Mouse (Mus musculus) left cerebral cortex, adult 11 months (tissue): ENCODE measurements at regions not wholly inside any gene's neighbourhood (a gene's known extent, or its start where the extent isn't known, plus 50 kb on each side); places are given as distances from the start of the nearest gene placed in this dataset.

Source experiments
- DNase-seq: peaks from one replicate; pipeline ENCODE4 v3.0.0; 2022; ENCODE audit warnings: low spot score

DNA sequence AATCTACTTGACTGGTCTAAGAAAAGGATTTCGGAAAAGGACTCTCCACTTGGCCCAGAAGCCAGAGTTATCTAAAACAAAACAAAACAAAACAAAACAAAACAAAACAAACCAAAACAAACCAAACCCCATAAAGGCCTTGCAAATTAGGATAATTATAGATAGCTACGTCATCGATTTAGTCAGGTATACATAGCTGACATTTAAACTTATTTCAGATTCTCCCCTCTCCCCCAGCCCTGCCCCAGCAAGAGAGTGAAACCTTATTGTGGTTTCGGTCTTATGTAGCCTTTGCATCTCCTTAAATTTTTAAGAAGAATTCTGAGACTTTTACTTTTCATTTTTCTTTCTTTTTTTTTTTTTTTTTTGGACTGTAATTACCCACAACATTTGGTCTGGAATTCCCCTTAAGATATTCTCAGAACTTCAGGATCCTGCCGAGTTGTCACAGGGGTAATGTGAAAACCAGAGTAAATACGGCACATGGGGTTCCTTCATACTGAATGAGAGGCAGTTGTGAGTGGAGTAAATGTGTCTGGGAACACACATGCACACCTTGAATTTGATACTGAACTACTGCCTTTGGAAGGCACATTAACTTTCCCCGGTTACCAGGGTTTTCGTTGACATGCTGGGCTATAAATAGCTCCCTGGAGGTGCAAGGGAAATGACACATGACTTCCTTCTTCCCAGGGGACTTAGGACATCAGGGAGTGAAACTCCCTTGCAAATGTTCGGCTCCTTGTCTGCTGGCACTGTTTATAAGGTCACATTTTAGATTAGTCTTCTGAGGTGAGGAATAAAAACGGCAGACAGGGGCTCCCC is 94.8 kb upstream of the Rap1b start:
- DNase-seq, result no peak

DNA sequence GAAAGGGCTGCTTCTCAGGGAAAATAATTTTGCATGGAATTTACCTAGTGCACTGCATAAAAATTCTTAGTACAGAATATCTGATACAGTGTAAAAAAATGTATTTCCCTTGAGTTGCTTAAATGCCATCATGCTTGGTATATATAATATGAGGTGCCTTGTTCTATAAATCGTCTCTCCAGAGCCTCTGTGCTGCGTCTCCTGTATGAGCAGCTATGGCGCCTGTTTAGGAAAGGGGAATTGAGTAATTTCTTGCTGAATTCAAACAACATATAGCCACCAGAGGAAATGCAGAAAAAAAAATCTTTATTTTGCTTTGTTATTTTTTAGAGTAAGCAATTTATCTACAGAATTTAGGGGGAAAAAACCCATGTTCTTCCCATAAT is 95.4 kb upstream of the Rap1b start:
- no peak for DNase-seq

DNA sequence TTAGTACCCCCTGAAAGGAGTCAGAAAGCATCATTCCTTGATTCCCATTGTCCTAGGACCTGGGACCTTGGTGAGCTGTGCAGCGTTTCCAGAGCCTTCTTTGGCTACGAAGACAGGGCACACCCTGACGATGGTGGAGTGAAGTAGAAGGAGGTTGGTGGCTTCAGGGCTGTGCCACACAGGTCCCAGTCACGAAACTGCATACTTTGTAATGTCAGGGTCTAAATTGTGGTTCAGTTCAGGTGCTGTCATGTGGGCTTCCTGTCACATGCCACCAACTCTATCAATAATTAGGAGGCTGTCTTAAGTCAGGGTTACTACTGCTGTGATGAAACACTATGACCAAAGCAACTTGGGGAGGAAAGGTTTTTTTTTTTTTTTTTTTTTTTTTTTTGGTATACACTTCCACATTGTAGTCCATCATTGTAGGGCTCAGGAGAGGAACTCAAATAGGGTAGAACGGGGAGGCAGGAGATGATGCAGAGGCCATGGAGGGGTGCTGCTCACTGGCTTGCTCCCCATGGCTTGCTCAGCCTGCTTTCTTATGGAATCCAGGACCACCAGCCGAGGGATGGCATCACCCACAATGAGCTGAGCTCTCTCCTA is 98.0 kb upstream of the Rap1b start:
- no peak for DNase-seq

DNA sequence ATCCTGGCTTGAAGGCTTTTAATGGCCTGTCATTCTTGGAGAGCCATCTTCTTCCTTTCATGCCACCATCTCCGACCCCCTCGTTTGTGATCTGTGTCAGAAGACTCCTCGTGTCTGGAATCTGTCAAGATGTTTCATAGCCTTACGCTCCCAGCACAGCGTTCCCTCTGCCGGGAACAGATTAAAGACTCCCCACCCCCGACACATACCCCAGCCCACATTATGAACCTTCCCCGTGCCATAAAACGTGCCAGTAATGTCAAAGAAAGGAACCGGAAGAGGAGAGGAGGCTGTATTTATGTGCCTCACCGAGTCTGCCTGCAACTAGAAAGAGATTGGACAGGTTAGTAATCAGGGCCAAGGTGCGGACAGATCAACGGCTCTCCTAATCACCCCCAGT is 101.4 kb upstream of the Rap1b start:
- no peak for DNase-seq

DNA sequence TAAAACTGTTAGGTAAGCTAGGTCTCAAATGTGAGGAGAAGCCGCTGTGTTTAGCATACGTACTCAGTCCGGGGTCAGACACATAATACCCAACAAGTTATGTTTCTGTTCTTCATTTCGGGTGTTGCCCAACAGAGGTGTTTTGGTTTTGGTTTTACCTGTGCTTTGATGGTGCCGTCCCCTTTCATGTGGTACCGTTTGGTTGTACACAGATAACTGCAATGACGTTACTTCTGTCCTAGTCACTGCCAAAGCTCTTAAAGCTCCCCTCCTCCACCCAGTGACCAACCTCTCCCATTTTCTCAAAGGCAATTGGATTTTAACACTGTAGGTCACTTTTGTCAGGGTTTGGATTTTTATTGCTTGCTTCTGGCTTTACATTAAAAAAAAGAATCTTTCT is 102.1 kb upstream of the Rap1b start:
- DNase-seq, result no peak

DNA sequence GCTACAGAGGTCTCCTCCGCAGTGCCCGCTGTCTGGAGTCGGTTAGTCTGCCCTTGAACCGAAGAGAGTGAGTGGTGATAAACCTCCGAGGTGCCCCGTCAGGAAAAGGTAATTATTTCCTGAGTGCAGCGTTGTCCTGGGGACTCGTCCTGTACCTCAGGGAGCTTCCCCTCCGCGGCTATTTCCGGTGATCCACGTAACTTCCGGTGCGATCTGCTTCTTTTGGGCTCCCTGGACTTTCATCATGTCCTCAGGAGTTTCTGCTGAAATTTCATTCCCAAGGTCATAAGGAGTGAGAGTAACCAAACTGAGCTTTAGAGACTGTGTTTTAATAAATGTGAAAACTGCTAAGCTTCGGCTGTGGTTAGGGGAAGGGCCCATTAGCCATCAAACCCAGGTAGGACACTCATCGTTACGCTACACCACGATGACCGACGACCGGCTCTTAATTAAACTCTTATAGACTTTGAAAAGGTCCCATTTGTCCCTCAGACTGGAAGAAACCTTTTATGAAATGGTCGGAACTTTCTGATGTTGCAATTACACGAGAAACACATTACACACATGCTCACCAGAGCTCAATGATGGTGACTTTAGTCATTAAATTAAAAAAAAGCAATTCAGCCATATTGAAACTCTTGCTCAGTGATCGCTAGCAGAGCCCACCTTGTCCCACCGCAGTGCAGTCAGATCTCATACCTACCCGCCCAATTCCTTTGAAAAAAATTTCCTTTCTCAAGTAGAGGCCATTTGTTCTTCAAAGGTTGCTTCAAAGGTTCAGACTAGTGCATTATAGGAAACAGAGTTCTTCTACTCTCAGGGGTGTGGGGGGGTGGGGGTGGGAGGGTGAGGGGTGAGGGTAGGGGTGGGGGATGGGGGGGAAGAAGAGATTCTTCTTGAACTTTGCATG is 106.5 kb upstream of the Rap1b start:
- DNase-seq, result no peak

DNA sequence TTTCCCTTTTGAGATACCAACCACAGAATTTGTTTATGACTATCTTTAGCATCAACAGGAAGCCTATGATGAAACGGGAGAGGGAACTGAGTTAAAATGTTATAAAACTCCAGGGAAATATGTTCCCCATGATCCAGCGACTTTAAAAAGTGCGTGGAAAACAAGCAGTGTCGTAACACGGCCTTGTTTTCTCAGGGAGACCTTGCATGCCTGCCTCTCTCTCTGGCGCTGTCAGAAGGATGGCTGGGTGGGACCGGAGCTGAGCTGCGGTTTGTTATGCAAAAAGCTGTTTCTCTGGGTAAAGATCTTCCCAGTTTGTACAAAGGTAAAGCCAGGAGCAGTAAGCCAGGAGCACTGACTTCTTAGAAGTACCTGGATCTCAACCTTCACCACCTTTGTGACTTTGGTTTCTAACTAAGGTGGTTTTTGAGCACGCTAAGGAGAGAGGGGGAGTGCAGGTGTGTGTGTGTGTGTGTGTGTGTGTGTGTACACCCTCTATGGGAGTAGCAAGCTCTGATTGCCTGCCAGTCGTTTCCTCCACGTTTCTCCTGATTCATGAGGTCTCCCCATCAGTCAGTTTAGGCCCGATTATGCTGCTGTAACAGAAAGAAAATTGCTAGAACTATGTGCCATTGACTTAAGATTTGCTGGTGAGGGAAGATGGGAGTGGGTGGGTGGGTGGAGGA is 107.3 kb upstream of the Rap1b start:
- no peak for DNase-seq

DNA sequence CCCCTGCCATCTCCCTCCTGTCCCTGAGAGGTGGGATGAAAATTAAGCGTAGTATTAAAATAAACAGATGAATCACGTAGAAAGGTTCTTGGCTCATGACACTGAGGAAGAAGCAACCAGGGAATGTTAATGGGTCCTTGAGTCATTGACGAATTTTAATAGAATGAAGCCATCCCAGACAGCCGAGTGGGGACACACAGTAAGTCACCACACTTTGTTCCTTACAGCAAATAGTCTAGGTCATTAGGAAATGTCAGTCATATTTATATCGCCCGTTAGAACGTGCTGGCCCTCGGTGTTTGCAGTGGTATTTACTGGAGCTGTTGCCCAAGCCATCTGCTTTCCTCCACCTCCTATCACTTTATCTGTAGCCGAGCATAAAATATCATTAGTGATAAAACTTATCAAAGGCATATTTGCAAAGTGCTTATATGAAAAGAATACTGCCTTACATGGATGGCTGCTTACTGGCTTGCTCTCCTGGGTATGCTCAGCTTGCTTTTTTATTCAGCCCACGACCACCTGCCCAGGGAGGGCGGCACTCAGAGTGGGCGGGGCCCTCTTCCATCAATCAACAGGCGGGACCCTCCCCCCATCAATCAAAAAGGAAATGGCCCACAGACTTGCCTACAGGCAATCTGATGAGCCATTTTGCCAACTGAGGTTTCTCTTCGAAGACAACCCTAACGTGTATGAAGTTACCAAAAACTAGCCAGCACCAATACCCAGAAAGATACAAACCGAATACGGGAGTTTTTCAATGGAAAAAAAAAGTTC is 110.5 kb upstream of the Rap1b start:
- no peak for DNase-seq

DNA sequence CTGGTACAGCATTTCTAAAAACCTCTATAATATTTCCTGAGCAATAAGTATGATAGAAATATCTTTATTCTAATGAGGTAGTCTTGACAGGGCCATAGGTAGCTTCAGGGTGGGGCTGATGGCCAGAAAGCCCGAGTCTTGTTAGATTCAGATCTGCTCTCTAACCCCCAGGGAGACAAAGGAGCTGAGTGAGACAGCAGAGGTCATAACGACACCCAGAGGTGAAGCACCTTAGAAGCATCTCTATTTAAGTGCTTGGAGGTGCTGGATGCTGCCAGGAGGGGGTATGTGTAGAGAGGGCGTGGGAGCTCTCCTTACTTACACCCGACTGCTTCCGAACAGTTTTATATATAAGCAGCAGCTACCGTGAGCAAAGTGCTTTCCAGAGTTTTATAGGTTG is 128.9 kb upstream of the Rap1b start:
- no peak for DNase-seq

DNA sequence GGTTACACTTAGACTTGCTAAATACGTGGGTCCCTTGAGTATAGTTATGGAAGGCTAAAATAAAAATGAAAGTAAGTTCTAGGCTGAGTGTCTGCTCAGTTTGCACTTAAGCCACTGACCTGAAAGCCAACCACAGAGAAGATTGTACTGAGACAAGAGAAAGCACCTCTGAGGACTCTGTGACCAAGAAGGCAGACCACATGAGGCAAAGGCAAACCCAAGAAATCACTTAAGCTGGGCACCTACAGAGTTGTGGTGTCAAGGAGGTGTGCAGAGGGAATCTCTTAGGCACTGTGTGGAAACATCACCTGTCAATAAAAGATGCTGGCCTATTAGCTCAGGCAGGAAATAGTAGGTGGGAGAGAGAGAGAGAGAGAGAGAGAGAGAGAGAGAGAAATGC is 129.6 kb upstream of the Rap1b start:
- DNase-seq, result no peak

DNA sequence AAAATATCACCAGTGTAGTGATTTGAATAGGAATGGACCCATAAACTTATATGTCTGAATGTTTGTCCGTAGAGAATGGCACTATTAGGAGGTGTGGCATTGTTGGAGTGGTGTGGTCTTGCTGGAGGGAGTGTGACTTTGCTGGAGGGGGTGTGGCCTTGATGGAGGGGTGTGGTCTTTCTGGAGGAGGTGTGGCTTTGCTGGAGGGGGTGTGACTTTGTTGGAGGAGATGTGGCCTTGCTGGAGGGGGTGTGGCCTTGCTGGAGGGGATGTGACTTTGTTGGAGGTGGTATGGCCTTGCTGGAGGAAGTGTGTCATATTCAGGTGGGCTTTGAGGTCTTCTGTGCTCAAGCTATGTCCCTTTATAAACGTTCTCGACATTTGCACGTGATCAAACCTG is 133.3 kb upstream of the Rap1b start:
- DNase-seq, result no peak

DNA sequence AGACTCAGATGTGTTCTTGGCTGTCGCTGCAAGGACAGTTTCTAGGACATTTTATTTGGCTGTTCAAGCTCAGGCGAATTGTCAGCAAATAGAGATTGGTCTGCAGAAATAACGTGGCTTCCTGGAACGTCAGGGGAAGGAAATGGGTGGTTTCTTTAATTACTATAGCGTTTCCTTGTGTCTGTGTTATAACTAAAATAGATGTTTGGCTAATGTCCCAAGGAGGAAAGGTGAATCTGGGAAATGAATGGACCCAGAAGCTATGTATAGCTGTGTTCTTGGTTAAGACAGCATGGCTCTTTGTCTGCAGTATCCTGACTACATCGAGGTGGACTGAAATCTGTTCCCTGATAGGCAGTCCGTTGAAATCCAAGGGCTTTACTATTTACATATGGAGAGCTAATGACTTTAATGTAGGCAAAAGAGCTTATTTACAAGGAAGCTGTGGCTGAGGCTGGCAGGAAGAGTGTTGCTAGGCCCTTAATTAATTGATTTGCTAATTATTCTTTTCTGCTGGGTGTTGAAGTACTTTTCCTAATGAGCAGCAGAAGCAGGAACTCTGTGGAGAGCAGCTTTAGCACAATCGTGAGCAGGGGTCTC is 136.9 kb upstream of the Rap1b start:
- no peak for DNase-seq

DNA sequence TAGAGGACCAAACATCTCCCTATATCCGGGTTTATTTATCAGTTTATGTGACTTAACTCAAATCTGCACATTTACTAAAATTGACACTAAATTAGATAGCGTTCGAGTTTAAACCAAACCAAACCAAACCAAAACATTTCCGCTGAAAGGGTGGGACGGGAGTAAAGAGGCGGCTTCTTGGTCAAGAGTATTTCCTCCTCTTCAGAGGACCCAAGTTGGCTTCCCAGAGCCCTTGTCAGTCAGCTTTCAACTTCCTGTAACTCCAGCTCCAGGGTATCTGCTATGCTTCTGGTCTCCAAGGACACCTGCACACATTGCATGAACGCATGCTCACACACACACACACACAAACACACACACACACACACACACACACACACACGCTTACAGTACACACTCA is 137.4 kb upstream of the Rap1b start:
- no peak for DNase-seq

DNA sequence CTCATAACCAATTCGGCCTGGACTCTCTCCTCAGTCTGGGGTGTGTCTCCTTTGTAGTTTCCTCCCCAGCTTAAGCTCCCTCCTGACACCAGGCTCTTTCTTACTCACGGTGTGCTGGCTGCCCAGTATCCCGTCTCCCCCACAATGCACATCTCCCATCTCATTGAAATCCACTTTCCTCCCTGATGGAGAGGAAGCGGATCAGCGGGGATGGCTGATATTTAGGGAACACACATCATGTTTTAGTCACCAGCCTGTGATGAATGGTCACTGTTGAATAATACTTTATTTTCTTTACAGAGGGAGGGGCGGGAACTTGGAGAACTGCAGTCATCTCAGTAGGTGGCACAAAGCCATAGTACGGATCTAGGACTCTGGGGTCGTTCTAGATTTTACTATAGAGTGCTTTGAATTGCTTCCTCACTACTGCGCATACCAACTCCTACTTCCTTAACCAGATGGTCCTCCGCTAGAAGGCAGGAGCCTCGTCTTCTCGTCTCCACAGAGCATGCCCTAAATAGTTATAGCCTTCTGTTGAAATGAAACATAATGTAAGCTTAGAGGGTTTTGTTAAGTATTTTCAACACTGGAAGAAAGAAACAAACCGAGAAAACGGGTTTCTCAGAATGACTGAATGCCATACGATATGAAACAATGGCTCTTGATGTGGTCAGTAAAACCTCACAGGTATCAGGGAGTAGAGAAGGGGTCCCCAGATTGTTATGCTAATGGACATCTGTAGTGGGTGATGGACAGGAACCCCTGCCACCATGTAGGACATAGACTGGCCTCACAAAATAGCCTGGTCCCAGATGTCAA is 139.2 kb upstream of the Rap1b start:
- DNase-seq, result no peak

DNA sequence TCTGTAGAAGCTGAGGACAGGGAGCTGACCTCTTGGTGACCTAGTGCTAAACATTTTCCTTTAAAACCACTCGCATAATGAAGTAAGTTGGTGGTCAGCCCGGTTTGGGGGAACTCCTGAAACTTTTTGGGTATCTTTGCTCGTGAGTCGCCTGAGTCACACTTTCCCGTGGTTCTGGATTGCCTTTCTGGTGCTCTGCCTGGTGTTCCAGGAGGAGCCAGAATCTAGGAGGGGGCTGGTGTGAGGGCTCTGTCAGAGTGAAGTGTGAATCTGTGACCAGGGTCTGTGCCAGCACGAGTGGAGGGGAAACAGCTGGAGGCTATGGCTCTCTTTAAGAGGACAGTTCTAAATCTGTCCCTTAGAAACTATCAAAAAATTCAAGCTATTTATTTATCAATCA is 141.8 kb upstream of the Rap1b start:
- DNase-seq, result no peak

DNA sequence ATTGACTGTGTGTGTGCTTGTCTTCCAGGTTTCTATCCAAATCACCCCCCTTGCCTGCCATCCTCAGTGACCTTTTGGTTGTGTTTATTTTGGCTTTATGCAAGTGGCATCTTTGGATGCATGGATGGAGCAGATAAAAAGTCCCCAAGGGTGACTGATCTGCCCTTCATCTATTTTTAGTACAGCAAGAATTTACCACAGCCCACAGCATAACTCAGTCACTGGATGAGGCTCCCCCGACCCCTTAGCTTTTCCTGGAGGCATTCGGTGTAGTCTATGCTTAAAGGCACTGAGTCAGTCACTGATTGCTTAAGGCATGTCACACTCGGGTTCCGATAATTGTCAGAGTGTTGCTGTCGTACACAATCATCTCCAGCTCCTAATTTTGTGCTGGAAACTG is 142.2 kb upstream of the Rap1b start:
- no peak for DNase-seq

DNA sequence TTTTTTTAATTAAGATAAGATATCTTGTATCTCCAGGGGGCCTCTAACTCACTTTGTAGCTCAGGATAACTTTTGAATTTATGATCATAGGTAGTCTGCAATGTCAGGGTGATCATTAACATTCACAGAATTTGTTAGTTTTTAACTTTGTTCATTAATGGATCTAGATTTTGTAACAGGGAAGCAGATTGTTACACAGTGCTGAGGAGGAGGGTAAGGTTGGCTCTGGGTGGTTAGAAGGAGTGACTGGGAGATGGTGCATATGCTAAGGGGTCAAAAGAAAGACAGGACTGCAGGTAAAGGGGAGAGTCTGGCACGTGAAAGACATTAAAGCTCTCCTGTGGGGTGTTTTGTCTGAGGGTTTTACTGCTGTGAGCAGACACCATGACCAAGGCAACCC is 145.3 kb upstream of the Rap1b start:
- no peak for DNase-seq

DNA sequence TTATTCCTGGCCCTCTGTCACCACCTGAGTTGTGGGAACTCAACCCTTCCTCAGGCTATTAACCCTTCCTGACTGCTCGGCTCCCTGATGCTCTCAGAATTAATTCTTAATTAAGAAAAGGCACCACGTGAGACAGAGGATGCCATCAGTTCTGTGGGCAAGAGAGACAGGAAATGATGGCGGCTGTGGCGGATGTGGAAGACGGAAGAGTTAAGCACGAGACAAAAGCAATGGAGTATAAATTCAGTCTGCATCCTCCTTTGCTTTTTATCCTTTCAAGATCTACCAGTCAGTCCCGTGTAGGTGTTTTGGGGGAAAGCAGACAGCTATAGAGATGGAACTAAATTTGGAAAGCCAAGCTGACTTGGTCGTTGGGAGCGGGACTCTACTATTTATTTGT is 146.5 kb upstream of the Rap1b start:
- DNase-seq, result no peak

DNA sequence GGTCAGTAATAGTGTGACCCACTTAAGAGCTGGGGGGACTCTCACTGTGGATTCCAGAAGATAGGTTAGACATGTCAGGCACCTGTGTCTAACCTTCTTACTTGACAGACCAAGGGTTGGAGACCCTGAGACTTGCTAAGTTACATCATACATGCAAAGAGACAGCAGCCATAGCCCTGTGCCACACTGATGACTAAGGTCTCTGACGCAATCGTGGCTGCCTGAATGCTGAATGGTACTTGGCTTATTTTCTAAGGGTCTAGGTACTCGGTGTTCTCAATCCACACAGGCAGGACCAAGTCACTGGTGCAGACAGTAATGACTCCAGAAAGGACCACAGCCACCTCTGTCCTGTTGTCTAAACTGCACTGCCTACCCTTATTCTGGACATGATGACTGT is 147.8 kb upstream of the Mdm1 start:
- no peak for DNase-seq

DNA sequence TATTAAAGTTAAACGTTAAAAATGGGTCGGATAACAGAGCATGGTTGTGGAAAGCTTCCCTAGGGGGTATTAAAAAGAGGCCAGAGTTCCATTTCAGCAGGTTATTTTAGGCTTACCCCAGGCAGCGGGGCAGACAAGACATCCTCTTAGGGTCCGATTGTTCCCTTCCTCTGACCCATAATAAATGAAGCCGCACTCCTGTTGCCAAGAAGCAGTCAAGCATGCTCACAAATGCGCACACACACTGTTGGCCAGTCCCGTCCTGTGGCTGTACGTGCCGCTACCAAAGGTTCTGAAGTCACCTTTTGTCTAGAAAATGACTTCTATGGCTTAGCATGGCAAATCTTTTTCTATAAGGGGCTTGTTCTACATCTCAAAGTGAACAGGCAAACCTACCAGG is 146.8 kb upstream of the Mdm1 start:
- DNase-seq, result no peak
